Mouse (Mus musculus) ovary, postnatal 10 days (tissue): ENCODE measurements around the gene Stk24.

Source experiments
- DNase-seq: peaks from one replicate; pipeline ENCODE4 v3.0.0; 2022; ENCODE audit warnings: low spot score

The Stk24 gene

GRCm38 (mm10) chr14:121261229-121261879 is 118.5 kb downstream of the Stk24 start:
- no peak for DNase-seq

- no peak for DNase-seq
Measured at GRCm38 (mm10) chr14:121259789-121260188, 120.0 kb downstream of the Stk24 start.

- no peak for DNase-seq
Measured at GRCm38 (mm10) chr14:121259332-121259731, 120.5 kb downstream of the Stk24 start.

GRCm38 (mm10) chr14:121256896-121257295 is 122.9 kb downstream of the Stk24 start:
- no peak for DNase-seq

GRCm38 (mm10) chr14:121255469-121255868 is 124.3 kb downstream of the Stk24 start:
- no peak for DNase-seq

GRCm38 (mm10) chr14:121254869-121255268 is 124.9 kb downstream of the Stk24 start:
- no peak for DNase-seq

- DNase-seq: no peak
Measured at GRCm38 (mm10) chr14:121252542-121252941, 127.3 kb downstream of the Stk24 start.

- no peak for DNase-seq
Measured at GRCm38 (mm10) chr14:121251708-121252107, 128.1 kb downstream of the Stk24 start.

- no peak for DNase-seq
Measured at GRCm38 (mm10) chr14:121251099-121251498, 128.7 kb downstream of the Stk24 start.

GRCm38 (mm10) chr14:121248346-121248745 is 131.5 kb downstream of the Stk24 start:
- DNase-seq: no peak

- no peak for DNase-seq
Measured at GRCm38 (mm10) chr14:121247287-121247686, 132.5 kb downstream of the Stk24 start.

GRCm38 (mm10) chr14:121246048-121246731 is 133.6 kb downstream of the Stk24 start:
- DNase-seq: no peak

GRCm38 (mm10) chr14:121244104-121244503 is 135.7 kb downstream of the Stk24 start:
- DNase-seq: no peak

GRCm38 (mm10) chr14:121239386-121239785 is 140.4 kb downstream of the Stk24 start:
- no peak for DNase-seq

- DNase-seq: no peak
Measured at GRCm38 (mm10) chr14:121238727-121239126, 141.1 kb downstream of the Stk24 start.

- no peak for DNase-seq
Measured at GRCm38 (mm10) chr14:121236736-121237135, 143.1 kb downstream of the Stk24 start.
